Mouse (Mus musculus) midbrain, embryonic 10.5 days (tissue): ENCODE results near the gene Dhx37. TPM values are rescaled to one million over a fixed set of nuclear protein-coding genes. Genes with fewer than 3 reads are reported as not detected.
"Not testable (repeated sequence)": the region's sequence is repeated elsewhere in the genome, so short reads cannot be mapped to it uniquely, and the experiment has no call there.

Experiments used
- DNase-seq: peaks from one replicate; pipeline ENCODE4 v3.0.0-alpha.2; 2017; ENCODE audit warnings: low spot score
- H3K27ac ChIP-seq: fragments of 300-500 bp; sonication (generic); replicated peaks from 2 replicates; pipeline ENCODE4 v1.5.1; 2016; ENCODE audit warnings: mild to moderate bottlenecking
- H3K27me3 ChIP-seq: fragments of 300-500 bp; sonication (generic); 2 replicates; pipeline ENCODE4 v1.6.1; 2016; ENCODE audit warnings: low read depth, mild to moderate bottlenecking; ENCODE audit not compliant: poor library complexity, severe bottlenecking
- H3K36me3 ChIP-seq: fragments of 300-500 bp; sonication (generic); 2 replicates; pipeline ENCODE4 v1.6.1; 2016; ENCODE audit warnings: mild to moderate bottlenecking, moderate library complexity
- H3K4me1 ChIP-seq: fragments of 300-500 bp; sonication (generic); 2 replicates; pipeline ENCODE4 v1.6.1; 2016
- H3K4me3 ChIP-seq: fragments of 300-500 bp; sonication (generic); 2 replicates; pipeline ENCODE4 v1.5.1; 2016; ENCODE audit warnings: mild to moderate bottlenecking, moderate library complexity
- H3K9me3 ChIP-seq: fragments of 300-500 bp; sonication (generic); replicated peaks from 2 replicates; pipeline ENCODE4 v1.6.1; 2016; ENCODE audit warnings: mild to moderate bottlenecking
- WGBS: fragments of 180-500 bp; shearing (Covaris S2); methylation state at CpG from one replicate; pipeline ENCODE4 v1.1.7; 2016; 5-methylcytosine and 5-hydroxymethylcytosine counted together
- polyA plus RNA-seq: library from polyadenylated mRNA; unstranded; fragments of >200 nt; fragmentation: Nextera tagmentation; extraction: Ambion mirVana; gene quantifications from 2 replicates; pipeline ENCODE4 v1.2.1, GENCODE M21; 2016

The Dhx37 gene
- polyA plus RNA-seq, 1 experiment from 2014 or later, result 21.2 TPM

GRCm38 (mm10) chr5:125444554-125444953, 10.6 kb upstream of the Dhx37 start:
- peaks cover 36% of the 10 kb centered on the region for H3K36me3 ChIP-seq
- H3K27ac ChIP-seq, result no peak overlapping the region
- H3K27me3 ChIP-seq, result no peaks in the 10 kb centered on the region
- WGBS, result 91% methylated on average over 4 of the region's 4 CpGs
- DNase-seq, result no peak
- H3K4me3 ChIP-seq, result no peak overlapping the region
- H3K9me3 ChIP-seq, result no peaks in the 10 kb centered on the region
- peaks cover 22% of the 10 kb centered on the region for H3K4me1 ChIP-seq

DNA sequence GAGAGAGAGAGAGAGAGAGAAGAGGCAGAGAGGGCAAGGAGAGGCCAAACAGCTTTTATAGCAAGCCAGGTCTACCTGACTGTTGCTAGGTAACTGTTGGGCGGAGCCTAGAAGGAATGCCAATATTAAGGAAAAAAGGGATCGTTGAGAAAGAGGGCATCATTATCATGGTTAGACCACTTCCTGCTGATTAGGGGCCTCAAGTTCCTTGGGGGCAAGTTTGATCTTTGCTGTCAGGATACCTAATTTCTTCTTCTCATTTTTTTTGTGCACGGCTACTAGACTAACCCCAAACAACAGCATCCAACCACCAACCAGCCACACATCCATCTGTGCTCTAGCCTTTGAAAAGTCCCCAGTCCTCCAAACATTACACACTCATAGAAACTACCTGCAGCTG, 10.0 kb upstream of the Dhx37 start:
- 90% methylated on average over 3 of the region's 3 CpGs for whole genome bisulfite sequencing
- Histone ChIP-seq H3K36me3 (peaks cover 32% of the 10 kb centered on the region), H3K4me1 (peaks cover 22% of the 10 kb centered on the region), H3K9me3 (no peaks in the 10 kb centered on the region), H3K27me3 (no peaks in the 10 kb centered on the region), H3K27ac (no peak overlapping the region), H3K4me3 (no peak overlapping the region)
- DNase-seq, result no peak

DNA sequence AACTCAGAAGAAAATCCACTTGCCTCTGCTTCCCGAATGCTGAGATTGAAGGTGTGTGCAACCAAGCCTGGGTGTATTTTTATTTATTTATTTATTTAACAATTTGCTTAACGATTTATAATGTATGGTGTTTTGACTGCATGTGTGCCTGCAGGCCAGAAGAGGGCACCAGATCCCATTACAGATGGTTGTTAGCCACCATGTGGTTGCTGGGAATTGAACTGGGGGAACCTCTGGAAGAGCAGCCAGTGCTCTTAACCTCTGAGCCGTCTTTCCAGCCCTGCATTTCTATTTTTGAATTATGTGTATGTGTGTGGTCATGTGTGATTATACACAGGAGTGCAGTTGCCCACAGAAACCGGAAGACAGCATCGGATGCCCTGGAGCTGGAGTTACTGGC, 9.4 kb upstream of the Dhx37 start:
- no peaks in the 10 kb centered on the region for H3K9me3 ChIP-seq
- 92% methylated on average over 5 of the region's 5 CpGs for WGBS
- H3K4me3 ChIP-seq, result no peak overlapping the region

GRCm38 (mm10) chr5:125442136-125442995, 8.4 kb upstream of the Dhx37 start:
- WGBS, result 24% methylated on average over 27 of the region's 27 CpGs
- Histone ChIP-seq H3K9me3 (no peaks in the 10 kb centered on the region), H3K27ac (peak overlapping the region; percentile 96), H3K4me1 (peaks cover 22% of the 10 kb centered on the region), H3K4me3 (peak overlapping the region; percentile 92), H3K27me3 (no peaks in the 10 kb centered on the region), H3K36me3 (peaks cover 30% of the 10 kb centered on the region)
- DNase-seq, result no peak

More for the DNA sequence above, 9.4 kb upstream of the Dhx37 start:
- no peak overlapping the region for H3K27ac ChIP-seq
- DNase-seq, result no peak
- no peaks in the 10 kb centered on the region for H3K27me3 ChIP-seq
- H3K36me3 ChIP-seq, result peaks cover 30% of the 10 kb centered on the region
- peaks cover 22% of the 10 kb centered on the region for H3K4me1 ChIP-seq

- H3K9me3 ChIP-seq, result no peaks in the 10 kb centered on the region
- no peaks in the 10 kb centered on the region for H3K27me3 ChIP-seq
- peaks cover 30% of the 10 kb centered on the region for H3K36me3 ChIP-seq
- peaks cover 22% of the 10 kb centered on the region for H3K4me1 ChIP-seq
- DNase-seq, result peak; percentile 85
- peak within 1 kb of the TSS; percentile 92 for H3K4me3 ChIP-seq
- peak within 1 kb of the TSS; percentile 96 for H3K27ac ChIP-seq
- under 1% methylated on average over 86 of the region's 97 CpGs for WGBS
These were observed 7.6 kb upstream of the Dhx37 start, which contains the start of gene Bri3bp for GRCm38 (mm10) chr5:125441234-125442114. Gene Bri3bp, plus strand, starts transcription at chr5:125441568.

GRCm38 (mm10) chr5:125440583-125441233, 6.8 kb upstream of the Dhx37 start:
- Histone ChIP-seq H3K4me1 (peaks cover 22% of the 10 kb centered on the region), H3K9me3 (no peaks in the 10 kb centered on the region), H3K27ac (peak overlapping the region; percentile 96), H3K27me3 (no peaks in the 10 kb centered on the region), H3K36me3 (peaks cover 22% of the 10 kb centered on the region), H3K4me3 (peak overlapping the region; percentile 92)
- WGBS, result 5% methylated on average over 7 of the region's 7 CpGs
- no peak for DNase-seq

DNA sequence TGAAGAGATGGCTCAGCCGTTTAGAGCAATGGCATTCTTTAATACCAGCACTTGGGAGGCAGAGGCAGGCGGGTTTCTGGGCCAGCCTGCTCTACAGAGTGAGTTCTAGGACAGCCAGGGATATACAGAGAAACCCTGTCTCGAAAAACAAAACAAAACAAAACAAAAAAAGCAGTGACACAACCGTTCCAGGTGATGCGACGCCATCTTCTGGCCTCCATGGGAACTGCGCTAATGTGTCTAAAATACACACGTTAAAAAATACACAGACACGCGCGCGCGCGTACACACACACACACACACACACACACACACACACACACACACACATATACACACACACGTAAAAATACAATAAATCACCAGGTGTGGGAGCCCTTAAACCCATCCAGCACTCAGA, 426 bp upstream of the Dhx37 start:
- DNase-seq, H3K9me3 ChIP-seq, H3K27me3 ChIP-seq: not testable (repeated sequence)
- 0 out of 2 replicates have a peak overlapping the region, but pooled peaks have one; percentile 6 for H3K27ac ChIP-seq
- H3K4me1 ChIP-seq, result peaks cover 12% of the 10 kb centered on the region
- peak overlapping the region; percentile 82 for H3K4me3 ChIP-seq
- WGBS, result 59% methylated on average over 15 of the region's 15 CpGs
- H3K36me3 ChIP-seq, result peaks cover 26% of the 10 kb centered on the region

DNA sequence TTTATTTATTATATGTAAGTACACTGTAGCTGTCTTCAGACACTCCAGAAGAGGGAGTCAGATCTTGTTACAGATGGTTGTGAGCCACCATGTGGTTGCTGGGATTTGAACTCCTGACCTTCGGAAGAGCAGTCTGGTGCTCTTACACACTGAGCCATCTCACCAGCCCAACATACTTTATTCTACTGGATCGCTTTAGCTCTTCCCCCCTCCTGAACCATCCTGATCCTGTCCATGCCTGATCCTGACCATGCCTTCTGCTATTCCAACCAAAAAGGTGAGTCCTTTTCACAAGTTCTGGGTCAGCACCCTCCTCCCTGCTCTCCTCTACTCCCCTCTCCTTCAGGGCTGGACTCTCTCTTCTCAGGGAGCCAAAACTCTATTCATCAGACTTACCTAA, 1.6 kb downstream of the Dhx37 start:
- Histone ChIP-seq H3K36me3 (peaks cover 47% of the 10 kb centered on the region), H3K4me1 (peaks cover 12% of the 10 kb centered on the region)
- H3K27me3 ChIP-seq, H3K4me3 ChIP-seq, H3K9me3 ChIP-seq, H3K27ac ChIP-seq, DNase-seq: not testable (repeated sequence)
- WGBS, result 89% methylated on average over 2 of the region's 2 CpGs

DNA sequence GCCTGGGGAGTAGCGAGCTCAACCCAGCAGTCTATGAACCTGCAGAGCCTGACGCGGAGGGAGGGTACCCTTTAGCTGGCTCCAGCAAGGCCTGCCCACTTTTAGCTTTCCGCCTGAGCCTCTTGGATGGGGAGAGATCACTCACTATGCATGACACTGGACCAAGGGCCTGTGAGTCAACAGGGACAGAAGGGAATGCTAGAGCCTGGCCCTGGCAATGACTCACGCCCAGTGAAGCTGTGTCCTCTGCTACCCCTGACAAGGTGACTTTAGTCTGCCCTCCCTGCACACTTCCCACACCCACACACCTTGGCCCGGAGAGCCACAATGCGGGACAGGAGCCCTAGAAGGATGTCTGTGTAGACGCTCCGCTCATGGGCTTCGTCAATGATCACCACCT, 7.6 kb downstream of the Dhx37 start:
- H3K9me3 ChIP-seq, result no peaks in the 10 kb centered on the region
- DNase-seq, result no peak
- H3K4me1 ChIP-seq, result no peaks in the 10 kb centered on the region
- no peaks in the 10 kb centered on the region for H3K27me3 ChIP-seq
- H3K27ac ChIP-seq, result no peak overlapping the region
- WGBS, result 92% methylated on average over 10 of the region's 10 CpGs
- no peak overlapping the region for H3K4me3 ChIP-seq
- H3K36me3 ChIP-seq, result peaks cover 100% of the 10 kb centered on the region

- Histone ChIP-seq H3K27me3 (no peaks in the 10 kb centered on the region), H3K9me3 (no peaks in the 10 kb centered on the region), H3K4me3 (no peak overlapping the region), H3K27ac (no peak overlapping the region), H3K4me1 (no peaks in the 10 kb centered on the region), H3K36me3 (peaks cover 100% of the 10 kb centered on the region)
- 93% methylated on average over 10 of the region's 10 CpGs for WGBS
- no peak for DNase-seq
These were observed 8.1 kb downstream of the Dhx37 start for GRCm38 (mm10) chr5:125425698-125426276.

DNA sequence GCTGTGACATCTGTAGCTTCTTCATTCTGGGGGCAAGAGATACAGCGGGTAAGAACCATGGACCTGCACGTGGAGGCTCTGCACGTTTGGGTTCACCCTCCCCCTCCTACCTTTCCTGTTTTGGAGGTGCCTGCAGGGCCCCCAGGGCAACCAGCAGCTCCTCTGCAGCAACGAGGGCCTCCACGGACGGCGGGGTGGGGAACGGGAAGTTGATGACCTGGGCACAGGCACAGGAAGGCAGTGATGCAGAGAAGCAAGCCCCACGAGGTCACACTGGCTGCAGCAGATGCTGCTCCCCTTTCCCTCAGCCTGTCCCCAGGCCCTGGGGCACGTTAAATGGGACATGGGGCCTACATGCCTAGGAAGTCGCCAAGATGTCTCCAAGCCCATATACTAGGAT, 14.8 kb downstream of the Dhx37 start:
- WGBS, result 89% methylated on average over 11 of the region's 11 CpGs
- H3K27ac ChIP-seq, result no peak overlapping the region
- no peaks in the 10 kb centered on the region for H3K27me3 ChIP-seq
- peaks cover 100% of the 10 kb centered on the region for H3K36me3 ChIP-seq
- no peaks in the 10 kb centered on the region for H3K4me1 ChIP-seq
- H3K9me3 ChIP-seq, result no peaks in the 10 kb centered on the region
- no peak for DNase-seq
- H3K4me3 ChIP-seq, result no peak overlapping the region

DNA sequence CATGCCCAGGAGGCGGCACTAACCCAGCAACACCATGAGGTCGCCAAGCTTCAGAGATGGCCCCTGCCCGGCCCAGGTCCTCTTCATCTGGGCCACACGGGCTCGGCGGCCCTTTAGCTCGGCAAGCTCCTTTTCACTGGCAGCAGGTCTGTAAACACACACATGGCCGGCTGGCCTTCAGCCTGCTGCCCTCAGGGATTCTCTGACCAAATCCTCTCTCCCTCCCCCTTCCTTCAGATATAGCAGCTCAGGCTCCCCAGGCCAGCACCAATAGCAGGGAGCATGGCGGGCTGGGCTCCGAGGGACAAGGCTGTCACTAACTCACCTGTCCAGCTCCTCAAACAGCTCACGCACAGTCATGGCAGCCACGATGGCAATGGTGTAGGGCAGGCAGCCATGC, 15.3 kb downstream of the Dhx37 start:
- 91% methylated on average over 12 of the region's 12 CpGs for WGBS
- Histone ChIP-seq H3K9me3 (no peaks in the 10 kb centered on the region), H3K4me1 (no peaks in the 10 kb centered on the region), H3K27me3 (no peaks in the 10 kb centered on the region), H3K27ac (no peak overlapping the region), H3K4me3 (no peak overlapping the region), H3K36me3 (peaks cover 100% of the 10 kb centered on the region)
- DNase-seq, result no peak
